Mouse (Mus musculus) stomach, postnatal 0 days (tissue): ENCODE data around the gene Atp13a5.

ENCODE experiments used
- CTCF ChIP-seq: IDR thresholded peaks from 2 replicates; pipeline ENCODE4 v1.5.1; 2016; ENCODE audit warnings: antibody characterized with exemption, low read depth, mild to moderate bottlenecking, moderate library complexity
- EP300 ChIP-seq: optimal IDR thresholded peaks from 2 replicates; pipeline ENCODE3; 2016; ENCODE audit warnings: antibody characterized with exemption

GRCm38 (mm10) chr16:29399079-29399478, 20.5 kb upstream of the Atp13a5 start:
- TF ChIP-seq EP300, result no peak
- no peak for TF ChIP-seq CTCF
